Mouse (Mus musculus): ENCODE measurements at regions not wholly inside any gene's neighbourhood (a gene's known extent, or its start where the extent isn't known, plus 50 kb on each side); places are given as distances from the start of the nearest gene placed in this dataset.

DNA sequence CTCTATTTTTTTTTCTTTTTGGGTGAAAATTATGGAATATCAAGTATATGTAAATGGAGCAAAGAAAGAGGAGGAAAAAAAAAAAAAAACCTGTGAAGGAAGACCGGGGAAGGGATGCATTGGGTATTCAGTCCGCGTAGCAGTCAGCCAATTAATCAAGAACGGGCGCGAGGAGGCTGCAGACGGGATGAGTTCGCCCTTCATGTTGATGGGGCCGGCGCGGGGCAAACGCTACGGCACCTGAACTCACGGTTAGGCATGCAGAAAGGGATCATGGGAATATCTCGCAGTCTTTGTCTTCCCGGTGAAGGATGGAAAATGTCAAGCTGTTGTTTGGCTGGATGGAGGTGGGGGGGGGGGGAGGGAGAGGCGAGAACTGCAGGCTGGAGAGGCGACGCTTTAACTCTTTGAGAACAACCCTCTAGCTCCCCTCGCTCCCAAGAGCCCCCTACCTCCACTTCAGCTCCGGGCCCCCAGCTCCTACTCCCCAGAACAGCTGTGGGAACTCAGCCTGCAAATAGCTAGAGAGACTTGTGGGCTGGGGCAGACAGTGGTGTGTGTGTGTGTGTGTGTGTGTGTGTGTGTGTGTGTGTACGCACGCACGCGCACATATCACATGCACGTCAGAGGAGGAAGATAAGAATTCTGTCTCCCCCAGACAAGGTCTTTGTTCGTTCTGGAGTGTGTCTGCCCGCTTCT is 210.7 kb downstream of the Gm26897 start:
- H3K4me1 ChIP-seq, result peaks cover 30% of the 10 kb centered on the region
- 27% methylated on average over 27 of the region's 28 CpGs for WGBS
- no peaks in the 10 kb centered on the region for H3K9me3 ChIP-seq
- peaks cover 52% of the 10 kb centered on the region for H3K27me3 ChIP-seq (ENCODE audit: poor library complexity, severe bottlenecking)
- H3K36me3 ChIP-seq (replicated peaks), result no peaks in the 10 kb centered on the region
- peak overlapping the region; percentile 65 for H3K27ac ChIP-seq
- no peak for DNase-seq (ENCODE audit: extremely low spot score, low spot score)
- H3K4me3 ChIP-seq, result peak overlapping the region; percentile 27; the same call in 1 of the 2 replicates

DNA sequence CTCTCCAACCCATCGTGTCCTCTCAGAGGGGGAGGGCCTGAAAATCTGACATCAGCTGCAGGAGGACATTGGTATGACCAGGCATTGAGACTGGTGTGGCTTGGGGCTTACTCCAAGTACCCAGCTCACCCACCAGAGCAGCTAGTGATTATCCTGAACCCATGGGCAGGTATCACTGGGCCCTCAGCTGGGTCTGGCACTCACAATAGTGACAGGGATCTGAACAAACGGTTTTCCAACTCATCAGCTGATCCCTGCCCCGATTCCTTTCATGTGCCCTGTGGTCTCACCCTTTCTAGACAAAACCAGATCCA is 211.2 kb downstream of the Gm26897 start:
- Histone ChIP-seq H3K27me3 (ENCODE audit: poor library complexity, severe bottlenecking) (peaks cover 52% of the 10 kb centered on the region), H3K36me3 (replicated peaks) (no peaks in the 10 kb centered on the region), H3K9me3 (no peaks in the 10 kb centered on the region), H3K4me3 (no peak overlapping the region), H3K27ac (peak overlapping the region; percentile 65), H3K4me1 (peaks cover 30% of the 10 kb centered on the region)
- no peak for DNase-seq (ENCODE audit: extremely low spot score, low spot score)
- WGBS, result 60% methylated on average over 3 of the region's 3 CpGs

DNA sequence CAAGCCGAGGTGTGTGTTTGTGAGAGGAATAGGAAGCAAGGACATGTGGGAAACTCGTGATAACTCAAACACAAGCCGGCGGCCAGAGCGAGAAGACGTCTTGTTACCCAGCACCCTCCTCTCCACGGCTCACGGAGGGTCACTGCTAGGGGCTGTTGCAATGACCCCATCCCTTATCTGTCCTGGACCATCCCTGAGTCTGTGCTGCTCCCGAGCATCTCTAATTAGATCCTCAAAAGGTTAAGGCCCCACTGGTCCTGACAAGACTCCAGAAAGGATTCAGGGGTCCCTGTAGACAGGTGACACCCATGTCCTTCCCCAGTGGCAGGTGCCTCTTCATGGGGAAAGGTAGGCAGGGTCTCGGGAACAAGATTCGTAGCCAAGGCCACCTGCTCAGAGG is 212.6 kb downstream of the Gm26897 start:
- no peaks in the 10 kb centered on the region for H3K9me3 ChIP-seq
- no peak for DNase-seq (ENCODE audit: extremely low spot score, low spot score)
- H3K36me3 ChIP-seq (replicated peaks), result no peaks in the 10 kb centered on the region
- H3K27ac ChIP-seq, result no peak overlapping the region; the same call in 1 of the 2 replicates
- peaks cover 30% of the 10 kb centered on the region for H3K4me1 ChIP-seq
- no peak overlapping the region for H3K4me3 ChIP-seq
- peaks cover 54% of the 10 kb centered on the region for H3K27me3 ChIP-seq (ENCODE audit: poor library complexity, severe bottlenecking)
- WGBS, result 87% methylated on average over 11 of the region's 11 CpGs

DNA sequence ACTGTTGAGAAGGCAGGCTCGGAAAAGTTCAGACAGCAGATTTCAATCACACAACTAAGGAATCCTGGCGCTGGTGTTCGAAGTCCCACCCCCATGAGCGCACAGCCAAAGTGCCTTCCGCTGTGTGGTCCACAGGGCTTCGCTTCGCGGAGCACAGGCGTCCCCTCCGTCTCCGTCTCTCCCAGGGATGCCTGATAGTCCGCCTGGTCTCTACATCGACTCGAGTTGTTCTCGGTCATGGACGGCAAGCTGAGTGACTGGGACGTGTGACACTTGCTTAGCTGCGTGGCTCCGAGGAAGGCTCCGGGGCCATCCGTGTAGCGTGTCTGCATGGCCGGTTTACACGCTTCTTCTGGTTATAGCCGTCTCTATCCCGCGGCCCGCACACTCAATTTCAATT is 224.0 kb downstream of the Gm26897 start:
- H3K4me3 ChIP-seq, result no peak overlapping the region
- peaks cover 27% of the 10 kb centered on the region for H3K27me3 ChIP-seq (ENCODE audit: poor library complexity, severe bottlenecking)
- no peaks in the 10 kb centered on the region for H3K36me3 ChIP-seq (replicated peaks)
- H3K27ac ChIP-seq, result peak overlapping the region; percentile 74
- 77% methylated on average over 28 of the region's 28 CpGs for WGBS
- H3K9me3 ChIP-seq, result no peaks in the 10 kb centered on the region
- H3K4me1 ChIP-seq, result peaks cover 23% of the 10 kb centered on the region
- DNase-seq (ENCODE audit: extremely low spot score, low spot score), result peak; percentile 24

DNA sequence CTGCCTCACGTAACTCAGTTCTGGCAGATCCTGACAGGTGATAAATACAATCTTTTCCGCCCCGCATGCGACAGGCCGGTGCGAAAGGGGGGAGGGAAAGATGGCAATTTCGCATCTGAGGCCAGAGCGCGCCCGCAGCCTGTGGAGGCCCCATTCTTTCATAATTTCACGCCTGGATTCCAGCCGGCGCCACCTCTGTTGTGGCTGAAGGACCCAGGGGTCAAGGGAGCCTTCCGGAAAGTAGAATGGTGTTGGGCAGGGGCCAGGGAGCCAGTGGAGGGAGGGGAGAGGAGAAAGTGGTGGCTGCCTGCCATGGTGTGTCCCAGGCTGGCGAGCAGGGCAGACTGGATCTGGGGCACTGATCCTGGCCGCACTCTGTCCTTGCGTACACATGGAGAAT is 224.5 kb downstream of the Gm26897 start:
- no peaks in the 10 kb centered on the region for H3K9me3 ChIP-seq
- peaks cover 27% of the 10 kb centered on the region for H3K27me3 ChIP-seq (ENCODE audit: poor library complexity, severe bottlenecking)
- WGBS, result 36% methylated on average over 17 of the region's 17 CpGs
- peaks cover 23% of the 10 kb centered on the region for H3K4me1 ChIP-seq
- peak overlapping the region; percentile 74 for H3K27ac ChIP-seq
- no peak overlapping the region for H3K4me3 ChIP-seq
- H3K36me3 ChIP-seq (replicated peaks), result no peaks in the 10 kb centered on the region
- peak; percentile 45 for DNase-seq (ENCODE audit: extremely low spot score, low spot score)

DNA sequence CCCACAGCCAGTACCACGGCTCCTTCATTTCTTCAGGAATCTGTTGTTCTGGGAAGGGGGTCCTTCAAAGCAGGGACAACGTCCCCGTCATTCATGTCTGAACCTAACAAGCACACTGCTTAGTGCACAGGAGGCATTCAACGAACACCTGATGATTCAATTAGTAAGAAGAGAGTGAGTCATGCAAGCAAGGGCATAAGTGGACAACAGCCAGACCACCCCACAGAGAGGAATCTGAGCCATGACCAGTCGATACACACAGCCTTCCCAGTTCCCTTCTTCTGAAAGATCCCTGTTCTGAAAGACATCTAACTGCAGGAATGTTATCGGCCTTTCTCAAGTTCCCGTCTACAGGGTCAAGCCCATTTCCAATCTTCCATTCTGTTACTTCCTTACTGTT is 231.6 kb downstream of the Gm26897 start:
- Histone ChIP-seq H3K4me1 (no peaks in the 10 kb centered on the region), H3K9me3 (no peaks in the 10 kb centered on the region), H3K36me3 (replicated peaks) (no peaks in the 10 kb centered on the region), H3K27me3 (ENCODE audit: poor library complexity, severe bottlenecking) (no peaks in the 10 kb centered on the region), H3K4me3 (no peak overlapping the region), H3K27ac (no peak overlapping the region)
- DNase-seq (ENCODE audit: extremely low spot score, low spot score), result no peak
- WGBS, result 89% methylated on average over 7 of the region's 7 CpGs

DNA sequence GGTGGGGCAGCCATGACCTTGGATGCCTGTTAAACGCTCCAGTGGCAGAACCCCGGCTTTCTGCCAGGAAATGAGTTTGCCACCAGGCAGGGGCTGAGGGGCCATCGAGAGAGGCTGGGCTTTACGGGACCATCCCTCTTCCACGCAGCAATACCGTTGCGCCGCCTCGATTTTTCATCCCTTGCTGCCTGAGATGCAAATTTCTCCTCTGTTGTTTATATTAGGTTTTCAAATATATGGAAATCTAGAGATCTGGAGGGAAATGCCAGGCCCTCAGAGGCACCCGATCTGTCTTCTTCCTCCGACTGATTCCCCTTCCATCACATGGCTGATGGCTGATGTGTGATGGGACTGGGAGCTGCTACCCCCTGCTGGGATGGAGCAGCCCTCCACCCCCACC is 234.4 kb downstream of the Gm26897 start:
- H3K27me3 ChIP-seq (ENCODE audit: poor library complexity, severe bottlenecking), result no peaks in the 10 kb centered on the region
- no peak overlapping the region for H3K27ac ChIP-seq
- 85% methylated on average over 11 of the region's 11 CpGs for WGBS
- no peaks in the 10 kb centered on the region for H3K36me3 ChIP-seq (replicated peaks)
- DNase-seq (ENCODE audit: extremely low spot score, low spot score), result no peak
- no peaks in the 10 kb centered on the region for H3K4me1 ChIP-seq
- no peak overlapping the region for H3K4me3 ChIP-seq
- H3K9me3 ChIP-seq, result no peaks in the 10 kb centered on the region

DNA sequence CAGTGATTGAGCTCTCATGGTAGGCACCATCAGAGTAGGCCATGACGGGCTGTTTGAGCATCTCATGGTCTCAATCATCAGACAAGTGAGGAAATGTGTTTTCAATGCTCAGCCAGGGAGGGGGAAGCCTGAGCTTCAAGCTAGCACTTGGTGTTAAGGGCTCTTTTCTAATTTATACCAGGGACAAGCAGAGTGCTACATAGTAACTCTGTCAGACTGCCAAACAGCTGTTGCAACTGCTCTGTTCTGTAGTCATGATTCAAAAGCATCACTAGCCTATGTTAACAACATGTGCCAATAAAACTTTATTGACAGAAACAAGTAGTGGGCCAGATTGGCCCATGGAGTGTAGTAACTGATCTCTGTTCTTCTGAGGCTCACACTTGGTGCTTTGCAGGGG is 235.0 kb downstream of the Gm26897 start:
- H3K27ac ChIP-seq, result no peak overlapping the region
- WGBS, result 85% methylated on average over 1 of the region's 1 CpGs
- no peak overlapping the region for H3K4me3 ChIP-seq

DNA sequence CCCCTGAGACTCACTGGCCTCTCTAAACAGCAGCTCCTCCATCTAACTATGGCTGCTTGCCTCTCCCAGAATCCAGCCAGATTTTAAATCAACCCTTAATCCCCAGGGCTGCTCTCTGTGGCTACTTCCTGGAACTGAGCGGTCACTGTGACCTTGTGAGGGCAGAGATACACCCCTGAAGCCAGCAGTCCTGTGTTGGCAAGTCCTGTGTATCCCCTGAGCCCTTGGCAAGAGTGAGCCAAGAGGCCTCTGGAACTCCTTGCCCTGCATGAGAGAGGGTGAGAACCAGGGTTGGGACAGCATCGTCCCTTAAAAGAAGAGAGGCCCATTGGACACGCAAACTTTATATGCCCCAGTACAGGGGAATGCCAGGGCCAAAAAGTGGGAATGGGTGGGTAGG is 237.5 kb downstream of the Gm26897 start:
- 81% methylated on average over 3 of the region's 3 CpGs for WGBS
- Histone ChIP-seq H3K27ac (no peak overlapping the region), H3K4me1 (peaks cover 7% of the 10 kb centered on the region), H3K9me3 (peaks cover 12% of the 10 kb centered on the region), H3K4me3 (no peak overlapping the region), H3K36me3 (replicated peaks) (no peaks in the 10 kb centered on the region), H3K27me3 (ENCODE audit: poor library complexity, severe bottlenecking) (no peaks in the 10 kb centered on the region)
- no peak for DNase-seq (ENCODE audit: extremely low spot score, low spot score)

More for the DNA sequence above, 235.0 kb downstream of the Gm26897 start:
- H3K36me3 ChIP-seq (replicated peaks), result no peaks in the 10 kb centered on the region
- no peaks in the 10 kb centered on the region for H3K9me3 ChIP-seq
- H3K27me3 ChIP-seq (ENCODE audit: poor library complexity, severe bottlenecking), result no peaks in the 10 kb centered on the region
- no peaks in the 10 kb centered on the region for H3K4me1 ChIP-seq
- DNase-seq (ENCODE audit: extremely low spot score, low spot score), result no peak

DNA sequence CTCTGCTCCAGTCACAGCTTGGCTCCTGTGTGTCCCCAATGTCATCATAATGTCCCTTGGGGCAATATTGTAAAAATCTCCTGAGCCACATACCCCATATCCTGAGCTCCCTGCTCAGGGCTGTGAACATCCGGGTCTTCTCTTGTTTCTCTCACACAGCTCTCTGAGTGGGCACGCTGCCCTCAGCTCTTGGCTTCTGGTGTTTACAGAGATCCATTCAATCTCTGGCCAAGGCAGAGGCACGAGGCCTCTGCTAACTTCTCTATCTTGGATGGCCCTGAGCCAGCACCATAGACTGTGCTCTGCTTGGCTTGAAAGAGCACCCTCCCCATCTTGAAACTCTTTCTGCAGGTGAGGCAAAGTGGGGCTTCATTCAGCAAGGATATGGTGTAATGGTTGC is 238.2 kb downstream of the Gm26897 start:
- peaks cover 7% of the 10 kb centered on the region for H3K4me1 ChIP-seq
- H3K27me3 ChIP-seq (ENCODE audit: poor library complexity, severe bottlenecking), result no peaks in the 10 kb centered on the region
- WGBS, result 80% methylated on average over 3 of the region's 3 CpGs
- peaks cover 12% of the 10 kb centered on the region for H3K9me3 ChIP-seq
- no peak for DNase-seq (ENCODE audit: extremely low spot score, low spot score)
- H3K4me3 ChIP-seq, result no peak overlapping the region
- no peak overlapping the region for H3K27ac ChIP-seq
- H3K36me3 ChIP-seq (replicated peaks), result no peaks in the 10 kb centered on the region

DNA sequence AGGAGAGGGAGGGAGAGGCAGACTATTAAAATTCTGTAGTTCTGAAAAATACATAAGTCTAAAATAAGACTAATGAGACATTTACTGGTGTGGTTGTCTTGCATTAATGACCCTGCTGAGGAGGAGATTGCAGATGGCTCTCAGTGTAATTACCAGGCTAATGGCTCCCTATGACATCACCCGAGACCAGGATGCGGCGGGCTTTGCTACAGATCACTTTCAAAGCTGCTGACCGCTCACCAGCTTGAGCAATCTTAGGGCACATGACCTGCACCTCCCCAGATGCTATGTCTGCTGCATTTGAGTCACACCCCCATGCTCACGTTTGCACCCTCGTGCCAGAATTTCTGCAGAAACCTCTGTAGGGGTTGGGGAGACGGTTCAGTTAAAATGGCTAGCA is 242.0 kb downstream of the Gm26897 start:
- H3K27ac ChIP-seq, result no peak overlapping the region
- H3K9me3 ChIP-seq, result peaks cover 12% of the 10 kb centered on the region
- H3K36me3 ChIP-seq (replicated peaks), result no peaks in the 10 kb centered on the region
- no peak for DNase-seq (ENCODE audit: extremely low spot score, low spot score)
- no peak overlapping the region for H3K4me3 ChIP-seq
- WGBS, result 40% methylated on average over 7 of the region's 7 CpGs
- peaks cover 7% of the 10 kb centered on the region for H3K4me1 ChIP-seq
- H3K27me3 ChIP-seq (ENCODE audit: poor library complexity, severe bottlenecking), result no peaks in the 10 kb centered on the region

DNA sequence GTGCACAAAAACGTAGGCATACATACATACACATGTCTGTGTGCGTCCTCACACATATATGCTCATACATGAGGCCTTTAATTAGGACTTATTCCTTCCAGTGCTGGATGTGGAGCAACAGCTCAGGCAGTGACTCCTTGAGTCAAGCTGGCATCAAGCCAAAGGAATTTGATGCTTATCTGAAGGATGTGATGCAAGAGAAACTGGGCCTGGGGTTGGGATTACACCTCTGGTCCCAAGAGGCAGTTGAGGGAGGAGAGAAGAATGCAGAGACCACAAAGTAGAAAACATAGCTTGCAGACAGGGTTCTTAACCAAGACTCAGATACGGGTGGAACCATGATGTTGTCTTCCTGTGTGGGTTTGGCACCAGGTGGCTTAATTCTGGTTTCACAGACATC is 245.9 kb downstream of the Gm26897 start:
- DNase-seq (ENCODE audit: extremely low spot score, low spot score), result no peak
- no peaks in the 10 kb centered on the region for H3K36me3 ChIP-seq (replicated peaks)
- H3K4me1 ChIP-seq, result peaks cover 7% of the 10 kb centered on the region
- no peak overlapping the region for H3K4me3 ChIP-seq
- no peak overlapping the region for H3K27ac ChIP-seq
- no peaks in the 10 kb centered on the region for H3K27me3 ChIP-seq (ENCODE audit: poor library complexity, severe bottlenecking)
- peaks cover 9% of the 10 kb centered on the region for H3K9me3 ChIP-seq
- whole genome bisulfite sequencing, result 95% methylated on average over 3 of the region's 3 CpGs

DNA sequence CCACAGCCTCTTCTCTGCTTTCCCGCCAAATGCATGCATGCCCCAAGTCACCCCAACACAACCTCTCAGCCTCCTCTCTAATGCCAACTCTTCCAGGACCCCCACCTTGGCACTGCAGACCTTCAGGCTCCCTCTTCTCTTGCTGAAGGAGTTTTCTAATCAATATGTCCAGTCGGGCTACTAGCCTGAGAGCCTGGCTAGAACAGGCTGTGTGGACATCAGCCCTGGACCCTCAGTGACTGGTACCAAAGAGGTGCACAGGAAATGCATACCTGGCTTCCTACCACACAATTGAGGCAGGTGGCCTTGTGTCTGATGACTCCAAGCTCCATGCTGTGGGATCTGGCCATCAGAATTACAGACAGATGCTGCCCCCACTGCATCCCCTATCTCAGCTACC is 248.4 kb downstream of the Gm26897 start:
- no peaks in the 10 kb centered on the region for H3K36me3 ChIP-seq (replicated peaks)
- H3K4me3 ChIP-seq, result no peak overlapping the region
- H3K4me1 ChIP-seq, result no peaks in the 10 kb centered on the region
- H3K27ac ChIP-seq, result no peak overlapping the region
- no peak for DNase-seq (ENCODE audit: extremely low spot score, low spot score)
- 83% methylated on average over 2 of the region's 2 CpGs for WGBS
- no peaks in the 10 kb centered on the region; the same call in 1 of the 2 replicates for H3K9me3 ChIP-seq
- H3K27me3 ChIP-seq (ENCODE audit: poor library complexity, severe bottlenecking), result no peaks in the 10 kb centered on the region

DNA sequence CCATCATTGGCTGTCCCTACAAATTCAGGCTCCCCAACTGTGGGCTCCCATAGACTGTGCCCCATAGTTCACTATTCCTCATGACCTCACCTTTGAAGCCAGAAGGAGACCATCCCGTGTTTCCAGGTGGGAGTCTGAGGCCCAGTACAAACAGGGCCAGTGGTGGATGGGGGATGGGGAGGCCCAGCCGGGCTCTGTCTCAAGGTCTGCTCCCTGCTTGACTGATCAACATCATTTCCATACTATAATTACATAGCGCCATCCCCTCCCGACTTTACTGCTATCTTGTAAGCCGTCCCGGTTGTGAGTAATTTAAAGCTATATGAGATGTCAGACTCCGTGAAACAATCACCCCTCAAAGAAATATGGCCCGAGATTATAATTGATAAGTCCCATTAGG is 252.3 kb downstream of the Gm26897 start:
- Histone ChIP-seq H3K4me1 (no peaks in the 10 kb centered on the region), H3K27me3 (ENCODE audit: poor library complexity, severe bottlenecking) (no peaks in the 10 kb centered on the region), H3K36me3 (replicated peaks) (no peaks in the 10 kb centered on the region), H3K4me3 (no peak overlapping the region), H3K9me3 (no peaks in the 10 kb centered on the region; the same call in 1 of the 2 replicates), H3K27ac (no peak overlapping the region)
- no peak for DNase-seq (ENCODE audit: extremely low spot score, low spot score)
- WGBS, result 83% methylated on average over 8 of the region's 8 CpGs
